Mouse (Mus musculus): Measurements from ENCODE around the gene Gm20929.
"Not testable (repeated sequence)": the region's sequence is repeated elsewhere in the genome, so short reads cannot be mapped to it uniquely, and the experiment has no call there.

The Gm20929 gene

DNA sequence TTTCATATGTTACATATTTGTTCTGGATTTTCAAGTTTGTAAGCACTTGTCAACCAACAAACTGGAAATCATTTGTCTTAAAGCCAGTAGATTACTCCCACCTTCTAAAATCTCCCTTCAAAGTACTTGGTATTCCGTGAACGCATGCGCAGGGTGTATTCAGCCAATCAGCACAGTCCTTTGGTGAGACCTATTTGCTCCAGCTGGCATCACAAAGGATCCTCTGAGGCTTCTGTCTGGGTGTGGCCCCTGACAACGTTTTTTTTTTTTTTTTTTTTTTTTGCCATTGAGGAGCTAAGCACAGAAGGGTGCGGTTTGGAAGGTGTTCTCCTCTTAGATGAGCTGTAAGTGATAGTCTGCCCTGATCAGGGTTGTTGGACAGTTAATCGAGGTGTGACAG is at the start of gene Gm20929:
TSS of gene Gm20929 (plus strand) at position 301 of the 400 bp plus-strand sequence.
- not testable (repeated sequence) for DNase-seq

Data from kidney, postnatal 10 days (tissue).